Mouse (Mus musculus) MEL (cell line): ENCODE measurements around the gene Nr4a1. TPM values are rescaled to one million over a fixed set of nuclear protein-coding genes. Genes with fewer than 3 reads are reported as not detected.

Experiments
- DNase-seq: peaks from one replicate; pipeline ENCODE4 v3.0.0; 2011; ENCODE audit warnings: low read depth, low spot score
- H3K27ac ChIP-seq: 2 replicates; pipeline ENCODE4 v1.5.1; 2012; ENCODE audit warnings: low read depth, mild to moderate bottlenecking, control low read depth, low read length, moderate library complexity; ENCODE audit not compliant: control insufficient read depth
- H3K27me3 ChIP-seq, 2 experiments: fragments of 150-350 bp in 1 of 2; sonication (generic) in 1 of 2; 2 replicates each; pipeline ENCODE4 v1.6.1; 2012; ENCODE audit warnings: low read length in 2 of 2, mild to moderate bottlenecking in 2 of 2, improper control_type of control experiment in 1 of 2, moderate library complexity in 1 of 2; ENCODE audit not compliant: insufficient read depth in 2 of 2, control insufficient read depth in 1 of 2
- H3K36me3 ChIP-seq, 2 experiments: 2 replicates each; pipeline ENCODE4 v1.6.1; 2012 to 2014; ENCODE audit warnings: low read length in 2 of 2, improper control_type of control experiment in 1 of 2, inconsistent platforms in 1 of 2, mild to moderate bottlenecking in 1 of 2; ENCODE audit not compliant: insufficient read depth in 2 of 2, control insufficient read depth in 1 of 2
- H3K4me1 ChIP-seq, 2 experiments: fragments of 150-350 bp in 1 of 2; sonication (generic) in 1 of 2; 2 replicates each; pipeline ENCODE4 v1.6.1; 2012; ENCODE audit warnings: low read length in 2 of 2, improper control_type of control experiment in 1 of 2, mild to moderate bottlenecking in 1 of 2; ENCODE audit not compliant: insufficient read depth in 2 of 2, control insufficient read depth in 1 of 2
- H3K4me3 ChIP-seq, 2 experiments: fragments of 150-350 bp in 1 of 2; sonication (generic) in 1 of 2; 2 replicates each; pipeline ENCODE4 v1.5.1; 2012; ENCODE audit warnings: low read depth in 2 of 2, low read length in 2 of 2, mild to moderate bottlenecking in 2 of 2, moderate library complexity in 2 of 2, control low read depth in 1 of 2, improper control_type of control experiment in 1 of 2; ENCODE audit not compliant: control insufficient read depth in 1 of 2, insufficient read depth in 1 of 2
- H3K79me2 ChIP-seq: 2 replicates; pipeline ENCODE4 v1.6.1; 2012; ENCODE audit warnings: mild to moderate bottlenecking, low read length, moderate library complexity; ENCODE audit not compliant: control insufficient read depth, poor library complexity, insufficient read depth
- H3K9ac ChIP-seq: 2 replicates; pipeline ENCODE4 v1.6.1; 2012; ENCODE audit warnings: low read depth, mild to moderate bottlenecking, control low read depth, low read length, moderate library complexity; ENCODE audit not compliant: control insufficient read depth, poor library complexity, severe bottlenecking
- H3K9me3 ChIP-seq: fragments of 150-350 bp; sonication (generic); replicated peaks from 2 replicates; pipeline ENCODE4 v1.6.1; 2012; ENCODE audit warnings: mild to moderate bottlenecking, low read length, improper control_type of control experiment, moderate library complexity; ENCODE audit not compliant: insufficient read depth
- CHD2 ChIP-seq: IDR thresholded peaks from 2 replicates; pipeline ENCODE4 v1.6.1; 2011; ENCODE audit warnings: low read length, improper control_type of control experiment
- E2F4 ChIP-seq: IDR thresholded peaks from 2 replicates; pipeline ENCODE4 v1.6.1; 2011; ENCODE audit warnings: low read depth, low read length, improper control_type of control experiment, borderline replicate concordance
- ETS1 ChIP-seq: IDR thresholded peaks from 2 replicates; pipeline ENCODE4 v1.6.1; 2012; ENCODE audit warnings: low read depth, mild to moderate bottlenecking, inconsistent platforms, low read length, improper control_type of control experiment, moderate library complexity
- GABPA ChIP-seq: IDR thresholded peaks from 2 replicates; pipeline ENCODE4 v1.6.1; 2012; ENCODE audit warnings: low read depth, mild to moderate bottlenecking, inconsistent platforms, low read length, improper control_type of control experiment, moderate library complexity
- GATA1 ChIP-seq: IDR thresholded peaks from 2 replicates; pipeline ENCODE4 v1.6.1; 2011; ENCODE audit warnings: low read depth, low read length, improper control_type of control experiment
- MAFK ChIP-seq: IDR thresholded peaks from 2 replicates; pipeline ENCODE4 v1.6.1; 2011; ENCODE audit warnings: low read depth, mild to moderate bottlenecking, low read length, improper control_type of control experiment, borderline replicate concordance
- MAZ ChIP-seq: IDR thresholded peaks from 2 replicates; pipeline ENCODE4 v1.6.1; 2012; ENCODE audit warnings: low read depth, mild to moderate bottlenecking, inconsistent platforms, low read length, improper control_type of control experiment
- MXI1 ChIP-seq: IDR thresholded peaks from 2 replicates; pipeline ENCODE4 v1.6.1; 2011; ENCODE audit warnings: mild to moderate bottlenecking, low read depth, low read length, improper control_type of control experiment
- MYC ChIP-seq: IDR thresholded peaks from 2 replicates; pipeline ENCODE4 v1.6.1; 2011; ENCODE audit warnings: low read depth, mild to moderate bottlenecking, low read length, improper control_type of control experiment, moderate library complexity
- RCOR1 ChIP-seq: IDR thresholded peaks from 2 replicates; pipeline ENCODE4 v1.6.1; 2012; ENCODE audit warnings: low read depth, mild to moderate bottlenecking, inconsistent platforms, low read length, improper control_type of control experiment
- TBP ChIP-seq: IDR thresholded peaks from 2 replicates; pipeline ENCODE4 v1.8.0; 2011; ENCODE audit warnings: low read depth, low read length, improper control_type of control experiment
- ZKSCAN1 ChIP-seq: IDR thresholded peaks from 2 replicates; pipeline ENCODE4 v1.6.1; 2012; ENCODE audit warnings: low read depth, mild to moderate bottlenecking, inconsistent platforms, low read length, improper control_type of control experiment, moderate library complexity
- ZMIZ1 ChIP-seq: IDR thresholded peaks from 2 replicates; pipeline ENCODE4 v1.6.1; 2012; ENCODE audit warnings: low read depth, mild to moderate bottlenecking, inconsistent platforms, low read length, improper control_type of control experiment, moderate library complexity
- ZNF384 ChIP-seq: IDR thresholded peaks from 2 replicates; pipeline ENCODE4 v1.6.1; 2012; ENCODE audit warnings: low read depth, mild to moderate bottlenecking, inconsistent platforms, low read length, improper control_type of control experiment
- polyA plus RNA-seq, 2 experiments: library from polyadenylated mRNA; stranded (reverse) in 1 of 2; unstranded in 1 of 2; fragments of >175 nt in 1 of 2; fragments of >200 nt in 1 of 2; gene quantifications; 2 replicates each; pipeline versions ENCODE4 v1.2.1 to v1.2.4; 2012; ENCODE audit warnings: low replicate concordance in 2 of 2, low read depth in 1 of 2; ENCODE audit not compliant: insufficient read length in 2 of 2, insufficient read depth in 1 of 2, missing spikeins in 1 of 2
- total RNA-seq: library from RNA; depleted of rRNA; stranded (reverse); fragments of 300-350 nt; gene quantifications from 2 replicates; pipeline ENCODE4 v1.2.3, GENCODE M21; 2012

The Nr4a1 gene
- total and polyA plus RNA-seq, 3 experiments = 2.0 to 12.8 TPM; not detected in 1

GRCm38 (mm10) chr15:101231648-101232180, 22.4 kb upstream of the Nr4a1 start:
- Histone ChIP-seq H3K27me3 (no peaks in the 10 kb centered on the region), H3K36me3 (no peaks in the 10 kb centered on the region; a peak in 1 of 4 replicates), H3K4me3 (no peak overlapping the region), H3K4me1 (no peaks in the 10 kb centered on the region), H3K9ac (no peak overlapping the region), H3K27ac (no peak overlapping the region), H3K9me3 (no peaks in the 10 kb centered on the region), H3K79me2 (no peaks in the 10 kb centered on the region)
- DNase-seq = no peak
- no peak for TF ChIP-seq GABPA
- no peak for TF ChIP-seq ZKSCAN1
- TF ChIP-seq TBP = no peak
- no peak for TF ChIP-seq RCOR1
- no peak for TF ChIP-seq ZMIZ1
- no peak for TF ChIP-seq MAFK
- no peak for TF ChIP-seq ETS1
- TF ChIP-seq MXI1 = no peak
- TF ChIP-seq CHD2 = no peak
- TF ChIP-seq E2F4 = no peak

- Histone ChIP-seq H3K9me3 (no peaks in the 10 kb centered on the region), H3K36me3 (no peaks in the 10 kb centered on the region; a peak in 1 of 4 replicates), H3K4me1 (no peaks in the 10 kb centered on the region), H3K9ac (no peak overlapping the region), H3K27me3 (no peaks in the 10 kb centered on the region)
- TF ChIP-seq ZNF384 = no peak
- no peak for TF ChIP-seq RCOR1
- TF ChIP-seq E2F4 = no peak
- TF ChIP-seq, all 39 proteins: peak for 0
- no peak overlapping the region for H3K4me3 ChIP-seq
- H3K27ac ChIP-seq = no peak overlapping the region
- DNase-seq = no peak
- no peaks in the 10 kb centered on the region for H3K79me2 ChIP-seq
Measured at GRCm38 (mm10) chr15:101232607-101233006, 21.5 kb upstream of the Nr4a1 start.

GRCm38 (mm10) chr15:101233183-101233582, 20.9 kb upstream of the Nr4a1 start:
- no peaks in the 10 kb centered on the region for H3K79me2 ChIP-seq
- no peak for DNase-seq
- H3K27me3 ChIP-seq = no peaks in the 10 kb centered on the region
- no peak overlapping the region for H3K9ac ChIP-seq
- H3K36me3 ChIP-seq = no peaks in the 10 kb centered on the region; a peak in 1 of 4 replicates
- H3K27ac ChIP-seq = no peak overlapping the region
- no peak overlapping the region for H3K4me3 ChIP-seq
- H3K4me1 ChIP-seq = no peaks in the 10 kb centered on the region
- TF ChIP-seq ZKSCAN1 (no peak), GATA1 (no peak), MAZ (no peak), E2F4 (no peak), MYC (no peak)
- H3K9me3 ChIP-seq = no peaks in the 10 kb centered on the region
